Mouse (Mus musculus): ENCODE measurements around the gene Ccdc54. TPM values are rescaled to one million over a fixed set of nuclear protein-coding genes. Genes with fewer than 3 reads are reported as not detected.

Gene Ccdc54
- polyA plus RNA-seq, 1 experiment from 2014 or later: not detected

DNA sequence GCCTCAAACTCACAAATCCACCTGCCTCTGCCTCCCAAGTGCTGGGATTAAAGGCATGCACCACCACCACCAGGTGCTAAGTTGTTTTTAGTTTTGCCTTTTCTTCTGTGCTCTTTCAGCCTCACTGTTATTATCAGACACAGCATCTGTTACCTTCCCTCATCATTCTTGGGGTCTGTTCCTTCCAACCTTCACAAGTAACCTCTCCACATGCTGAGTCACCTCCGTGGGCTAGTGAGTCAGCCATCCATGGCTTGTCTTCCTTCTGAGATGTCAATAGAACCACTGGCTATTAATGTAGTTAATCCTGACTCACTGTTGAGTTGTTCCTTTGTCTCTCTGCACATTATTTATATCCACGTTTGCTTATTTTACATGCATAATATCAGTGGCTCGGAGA is 9.7 kb upstream of the Ccdc54 start:
- Histone ChIP-seq H3K4me2 (ENCODE audit: low read length) (no peak overlapping the region), H3K9ac (ENCODE audit: low read length) (no peak overlapping the region), H3K27ac (replicated peaks in 1 of 2; ENCODE audit: control insufficient read depth in 1 of 2, insufficient read depth in 1 of 2, low read depth in 2 of 2, low read length in 2 of 2) (no peak overlapping the region), H3K27me3 (ENCODE audit: control insufficient read depth, insufficient read depth, low read length) (no peaks in the 10 kb centered on the region), H3K9me3 (ENCODE audit: control insufficient read depth, low read length) (no peaks in the 10 kb centered on the region), H3K4me3 (ENCODE audit: control insufficient read depth in 1 of 2, insufficient read depth in 1 of 2, low read depth in 1 of 2, low read length in 2 of 2) (no peak overlapping the region), H3K36me3 (ENCODE audit: control insufficient read depth, insufficient read depth, low read length) (no peaks in the 10 kb centered on the region), H3K4me1 (ENCODE audit: control insufficient read depth in 2 of 2, insufficient read depth in 2 of 2, low read length in 2 of 2) (no peaks in the 10 kb centered on the region; a peak in 1 of 4 replicates)
- WGBS: 76% methylated on average over 3 of the region's 3 CpGs
- no peak for ATAC-seq (ENCODE audit: insufficient number of reproducible peaks, insufficient read depth, low FRiP score, low read depth)

DNA sequence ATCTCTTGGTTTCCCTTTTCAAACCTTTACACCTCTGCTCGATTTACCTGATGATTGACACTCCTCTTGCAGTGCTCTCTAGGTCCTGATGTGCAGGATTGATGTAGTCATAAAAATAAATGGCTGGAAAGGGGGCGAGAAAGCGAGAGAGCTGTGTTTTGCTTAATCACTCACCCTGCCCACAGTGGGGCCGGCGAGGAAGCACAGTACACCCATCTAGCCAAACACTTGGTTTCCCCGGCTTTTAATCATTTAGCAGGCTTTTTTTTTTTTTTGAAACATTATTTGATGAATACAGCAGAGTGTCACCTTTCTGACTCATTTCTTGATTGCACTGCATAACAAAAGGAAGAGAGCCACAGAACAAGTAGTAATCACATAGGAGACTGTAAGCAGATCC is 5.7 kb upstream of the Ccdc54 start:
- no peaks in the 10 kb centered on the region for H3K27me3 ChIP-seq (ENCODE audit: control insufficient read depth, insufficient read depth, low read length)
- H3K36me3 ChIP-seq (ENCODE audit: control insufficient read depth, insufficient read depth, low read length): no peaks in the 10 kb centered on the region
- H3K4me1 ChIP-seq (ENCODE audit: control insufficient read depth in 2 of 2, insufficient read depth in 2 of 2, low read length in 2 of 2): no peaks in the 10 kb centered on the region
- H3K9me3 ChIP-seq (ENCODE audit: control insufficient read depth, low read length): no peaks in the 10 kb centered on the region
- H3K9ac ChIP-seq (ENCODE audit: low read length): no peak overlapping the region
- 72% methylated on average over 6 of the region's 6 CpGs for WGBS
- ATAC-seq (ENCODE audit: insufficient number of reproducible peaks, insufficient read depth, low FRiP score, low read depth): no peak
- no peak overlapping the region for H3K4me2 ChIP-seq (ENCODE audit: low read length)
- H3K4me3 ChIP-seq (ENCODE audit: control insufficient read depth in 1 of 2, insufficient read depth in 1 of 2, low read depth in 1 of 2, low read length in 2 of 2): no peak overlapping the region
- H3K27ac ChIP-seq (replicated peaks in 1 of 2; ENCODE audit: control insufficient read depth in 1 of 2, insufficient read depth in 1 of 2, low read depth in 2 of 2, low read length in 2 of 2): no peak overlapping the region

DNA sequence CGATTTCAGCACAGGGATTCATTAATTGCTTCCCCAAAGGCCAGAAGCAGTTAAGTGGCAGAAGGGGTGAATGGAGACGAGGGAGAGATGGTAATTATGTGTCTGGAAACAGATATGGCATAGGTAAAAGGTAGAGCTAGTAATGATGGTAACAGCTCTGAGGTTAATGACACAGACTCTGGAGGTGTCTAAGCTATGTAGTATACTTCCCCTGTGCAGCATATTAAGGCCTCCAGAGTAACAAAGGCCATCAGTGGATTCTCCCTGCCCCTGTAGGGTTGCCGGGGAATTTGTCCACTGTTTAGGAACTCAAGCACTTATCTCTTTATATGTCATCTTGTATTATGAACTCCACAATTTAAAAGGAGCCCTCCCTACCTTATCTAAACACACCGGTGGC is 5.2 kb upstream of the Ccdc54 start:
- Histone ChIP-seq H3K9ac (ENCODE audit: low read length) (no peak overlapping the region), H3K4me3 (ENCODE audit: control insufficient read depth in 1 of 2, insufficient read depth in 1 of 2, low read depth in 1 of 2, low read length in 2 of 2) (no peak overlapping the region), H3K4me2 (ENCODE audit: low read length) (no peak overlapping the region), H3K9me3 (ENCODE audit: control insufficient read depth, low read length) (no peaks in the 10 kb centered on the region), H3K36me3 (ENCODE audit: control insufficient read depth, insufficient read depth, low read length) (no peaks in the 10 kb centered on the region), H3K4me1 (ENCODE audit: control insufficient read depth in 2 of 2, insufficient read depth in 2 of 2, low read length in 2 of 2) (no peaks in the 10 kb centered on the region), H3K27me3 (ENCODE audit: control insufficient read depth, insufficient read depth, low read length) (no peaks in the 10 kb centered on the region), H3K27ac (replicated peaks in 1 of 2; ENCODE audit: control insufficient read depth in 1 of 2, insufficient read depth in 1 of 2, low read depth in 2 of 2, low read length in 2 of 2) (no peak overlapping the region)
- WGBS: 50% methylated on average over 4 of the region's 4 CpGs
- ATAC-seq (ENCODE audit: insufficient number of reproducible peaks, insufficient read depth, low FRiP score, low read depth): no peak

DNA sequence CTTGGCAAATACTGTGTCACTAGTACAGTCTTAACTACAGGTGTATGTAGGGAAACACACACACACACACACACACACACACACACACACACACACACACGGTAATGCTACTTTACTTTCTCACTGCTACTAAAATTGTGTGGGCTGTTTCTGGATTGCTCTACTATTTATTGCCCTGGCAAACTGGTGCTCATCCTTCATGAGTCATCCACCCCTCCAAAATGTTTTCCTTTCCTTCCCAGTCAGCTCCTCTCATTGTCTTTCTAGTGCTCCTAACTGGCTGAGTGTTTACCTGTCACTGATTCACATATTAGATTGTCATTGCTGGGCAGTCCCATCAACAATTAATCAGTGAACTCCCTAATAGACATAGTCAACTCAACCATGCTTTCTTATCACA is 3.9 kb upstream of the Ccdc54 start:
- Histone ChIP-seq H3K36me3 (ENCODE audit: control insufficient read depth, insufficient read depth, low read length) (no peaks in the 10 kb centered on the region), H3K9me3 (ENCODE audit: control insufficient read depth, low read length) (no peaks in the 10 kb centered on the region), H3K27ac (replicated peaks in 1 of 2; ENCODE audit: control insufficient read depth in 1 of 2, insufficient read depth in 1 of 2, low read depth in 2 of 2, low read length in 2 of 2) (no peak overlapping the region), H3K4me2 (ENCODE audit: low read length) (no peak overlapping the region), H3K4me3 (ENCODE audit: control insufficient read depth in 1 of 2, insufficient read depth in 1 of 2, low read depth in 1 of 2, low read length in 2 of 2) (no peak overlapping the region), H3K4me1 (ENCODE audit: control insufficient read depth in 2 of 2, insufficient read depth in 2 of 2, low read length in 2 of 2) (no peaks in the 10 kb centered on the region), H3K27me3 (ENCODE audit: control insufficient read depth, insufficient read depth, low read length) (no peaks in the 10 kb centered on the region), H3K9ac (ENCODE audit: low read length) (no peak overlapping the region)
- WGBS: 94% methylated on average over 1 of the region's 1 CpGs
- ATAC-seq (ENCODE audit: insufficient number of reproducible peaks, insufficient read depth, low FRiP score, low read depth): no peak

DNA sequence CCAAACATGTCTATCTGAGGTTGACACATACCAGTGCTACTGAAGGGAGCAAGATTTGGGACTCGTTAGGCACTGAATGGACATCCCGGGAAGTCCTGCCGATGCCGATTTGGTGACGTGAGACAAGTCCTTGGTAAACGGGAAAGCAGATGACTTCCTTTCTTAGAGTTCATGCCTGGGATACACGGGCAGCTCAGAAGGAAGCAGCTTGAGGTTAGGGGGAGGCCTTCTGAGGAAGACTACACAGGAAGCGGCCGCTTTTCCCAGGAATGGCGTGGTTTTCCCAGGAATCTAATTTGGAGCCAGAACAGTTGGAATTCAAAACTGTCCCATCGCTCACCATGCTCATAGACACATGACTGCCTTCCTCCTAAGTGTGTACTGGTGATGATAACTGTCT is 2.4 kb upstream of the Ccdc54 start:
- H3K27ac ChIP-seq (replicated peaks in 1 of 2; ENCODE audit: control insufficient read depth in 1 of 2, insufficient read depth in 1 of 2, low read depth in 2 of 2, low read length in 2 of 2): no peak overlapping the region
- no peak overlapping the region for H3K4me3 ChIP-seq (ENCODE audit: control insufficient read depth in 1 of 2, insufficient read depth in 1 of 2, low read depth in 1 of 2, low read length in 2 of 2)
- H3K9me3 ChIP-seq (ENCODE audit: control insufficient read depth, low read length): no peaks in the 10 kb centered on the region
- H3K9ac ChIP-seq (ENCODE audit: low read length): no peak overlapping the region
- no peaks in the 10 kb centered on the region for H3K27me3 ChIP-seq (ENCODE audit: control insufficient read depth, insufficient read depth, low read length)
- no peaks in the 10 kb centered on the region for H3K36me3 ChIP-seq (ENCODE audit: control insufficient read depth, insufficient read depth, low read length)
- ATAC-seq (ENCODE audit: insufficient number of reproducible peaks, insufficient read depth, low FRiP score, low read depth): no peak
- H3K4me1 ChIP-seq (ENCODE audit: control insufficient read depth in 2 of 2, insufficient read depth in 2 of 2, low read length in 2 of 2): no peaks in the 10 kb centered on the region
- WGBS: 61% methylated on average over 11 of the region's 11 CpGs
- H3K4me2 ChIP-seq (ENCODE audit: low read length): no peak overlapping the region

DNA sequence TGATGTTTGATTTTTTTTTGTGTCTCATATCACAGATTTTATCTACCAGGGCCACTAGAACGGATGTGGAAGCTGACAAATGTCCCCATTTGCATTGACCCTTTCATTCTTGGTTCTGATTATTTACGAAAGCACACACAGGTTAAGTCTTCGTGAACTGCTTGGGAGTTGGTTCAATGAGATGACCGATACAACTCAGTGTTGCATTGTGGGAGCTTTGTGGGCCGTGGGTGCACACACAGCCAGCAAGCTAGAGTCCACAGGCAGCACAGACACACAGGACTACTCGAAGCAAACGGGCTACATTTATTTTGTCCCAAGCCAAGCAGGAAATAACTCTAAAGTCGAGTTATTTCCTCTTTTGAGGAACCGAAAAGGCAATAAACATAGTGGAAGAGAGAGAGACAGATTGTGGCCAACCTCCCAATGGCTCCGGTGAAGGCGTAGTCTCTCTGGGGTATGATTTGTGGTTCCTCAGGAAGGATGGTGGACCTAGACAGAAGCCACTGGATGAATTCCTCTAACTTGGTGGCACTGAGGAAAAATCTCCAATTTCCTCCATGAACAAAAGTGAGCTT is 1.3 kb downstream of the Ccdc54 start:
- H3K27me3 ChIP-seq (ENCODE audit: control insufficient read depth, insufficient read depth, low read length): no peaks in the 10 kb centered on the region
- no peaks in the 10 kb centered on the region for H3K9me3 ChIP-seq (ENCODE audit: control insufficient read depth, low read length)
- H3K36me3 ChIP-seq (ENCODE audit: control insufficient read depth, insufficient read depth, low read length): no peaks in the 10 kb centered on the region
- H3K4me3 ChIP-seq (ENCODE audit: control insufficient read depth in 1 of 2, insufficient read depth in 1 of 2, low read depth in 1 of 2, low read length in 2 of 2): no peak overlapping the region
- H3K4me1 ChIP-seq (ENCODE audit: control insufficient read depth in 2 of 2, insufficient read depth in 2 of 2, low read length in 2 of 2): no peaks in the 10 kb centered on the region
- WGBS: 70% methylated on average over 11 of the region's 11 CpGs
- H3K27ac ChIP-seq (replicated peaks in 1 of 2; ENCODE audit: control insufficient read depth in 1 of 2, insufficient read depth in 1 of 2, low read depth in 2 of 2, low read length in 2 of 2): no peak overlapping the region
- H3K4me2 ChIP-seq (ENCODE audit: low read length): no peak overlapping the region
- no peak for ATAC-seq (ENCODE audit: insufficient number of reproducible peaks, insufficient read depth, low FRiP score, low read depth)
- H3K9ac ChIP-seq (ENCODE audit: low read length): no peak overlapping the region

DNA sequence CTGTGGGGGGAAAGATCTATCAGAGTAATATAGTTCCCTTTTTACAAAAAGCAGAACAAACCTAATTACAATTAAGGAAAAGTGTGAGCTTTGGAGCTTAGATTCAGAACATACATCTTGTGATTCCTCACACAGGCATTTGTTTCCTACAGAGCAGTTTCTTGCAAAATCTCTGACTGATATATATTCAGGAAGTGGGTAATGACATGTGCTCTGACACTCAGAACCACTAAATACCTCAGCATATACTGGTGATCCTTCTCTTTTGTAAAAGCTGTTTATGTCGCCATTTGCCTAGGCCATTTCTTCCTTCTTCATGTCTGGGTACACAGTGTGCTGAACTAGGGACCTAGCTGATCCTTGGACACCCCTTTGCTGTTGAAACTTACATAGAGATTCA is 2.8 kb downstream of the Ccdc54 start:
- H3K27me3 ChIP-seq (ENCODE audit: control insufficient read depth, insufficient read depth, low read length): no peaks in the 10 kb centered on the region
- no peak overlapping the region for H3K4me3 ChIP-seq (ENCODE audit: control insufficient read depth in 1 of 2, insufficient read depth in 1 of 2, low read depth in 1 of 2, low read length in 2 of 2)
- H3K27ac ChIP-seq (replicated peaks in 1 of 2; ENCODE audit: control insufficient read depth in 1 of 2, insufficient read depth in 1 of 2, low read depth in 2 of 2, low read length in 2 of 2): no peak overlapping the region
- no peak for ATAC-seq (ENCODE audit: insufficient number of reproducible peaks, insufficient read depth, low FRiP score, low read depth)
- H3K4me2 ChIP-seq (ENCODE audit: low read length): no peak overlapping the region
- no peaks in the 10 kb centered on the region for H3K36me3 ChIP-seq (ENCODE audit: control insufficient read depth, insufficient read depth, low read length)
- H3K9me3 ChIP-seq (ENCODE audit: control insufficient read depth, low read length): no peaks in the 10 kb centered on the region
- H3K9ac ChIP-seq (ENCODE audit: low read length): no peak overlapping the region
- no peaks in the 10 kb centered on the region for H3K4me1 ChIP-seq (ENCODE audit: control insufficient read depth in 2 of 2, insufficient read depth in 2 of 2, low read length in 2 of 2)
- WGBS: 83% methylated on average over 1 of the region's 1 CpGs

DNA sequence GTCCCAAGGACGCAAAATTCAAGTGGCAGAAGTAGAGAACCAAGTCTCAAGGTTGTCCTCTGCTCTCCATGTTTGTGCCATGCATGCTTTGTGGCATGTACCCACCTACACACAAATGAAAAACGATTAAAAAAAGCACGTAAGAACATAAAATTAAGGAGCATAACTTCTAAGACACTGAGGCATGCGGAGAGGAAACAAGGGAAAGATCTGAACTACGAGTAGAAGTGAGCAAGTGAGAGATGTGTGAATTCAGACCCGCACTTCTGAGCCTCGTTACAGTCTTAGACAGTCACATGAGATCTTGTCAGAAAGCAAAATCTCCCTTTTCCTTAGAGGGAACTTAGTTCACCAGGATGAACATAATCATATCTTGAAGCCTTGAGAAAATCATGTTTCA is 3.8 kb downstream of the Ccdc54 start:
- no peak overlapping the region for H3K27ac ChIP-seq (replicated peaks in 1 of 2; ENCODE audit: control insufficient read depth in 1 of 2, insufficient read depth in 1 of 2, low read depth in 2 of 2, low read length in 2 of 2)
- H3K36me3 ChIP-seq (ENCODE audit: control insufficient read depth, insufficient read depth, low read length): no peaks in the 10 kb centered on the region
- H3K27me3 ChIP-seq (ENCODE audit: control insufficient read depth, insufficient read depth, low read length): no peaks in the 10 kb centered on the region
- ATAC-seq (ENCODE audit: insufficient number of reproducible peaks, insufficient read depth, low FRiP score, low read depth): no peak
- H3K4me1 ChIP-seq (ENCODE audit: control insufficient read depth in 2 of 2, insufficient read depth in 2 of 2, low read length in 2 of 2): no peaks in the 10 kb centered on the region
- H3K9ac ChIP-seq (ENCODE audit: low read length): no peak overlapping the region
- 79% methylated on average over 7 of the region's 7 CpGs for WGBS
- H3K4me3 ChIP-seq (ENCODE audit: control insufficient read depth in 1 of 2, insufficient read depth in 1 of 2, low read depth in 1 of 2, low read length in 2 of 2): no peak overlapping the region
- H3K9me3 ChIP-seq (ENCODE audit: control insufficient read depth, low read length): no peaks in the 10 kb centered on the region
- no peak overlapping the region for H3K4me2 ChIP-seq (ENCODE audit: low read length)
